Mouse (Mus musculus): ENCODE results near the gene Pnma3. TPM values are rescaled to one million over a fixed set of nuclear protein-coding genes. Genes with fewer than 3 reads are reported as not detected.

Pnma3 gene
- not detected for polyA plus RNA-seq (2017; shearing (Covaris generic))

DNA sequence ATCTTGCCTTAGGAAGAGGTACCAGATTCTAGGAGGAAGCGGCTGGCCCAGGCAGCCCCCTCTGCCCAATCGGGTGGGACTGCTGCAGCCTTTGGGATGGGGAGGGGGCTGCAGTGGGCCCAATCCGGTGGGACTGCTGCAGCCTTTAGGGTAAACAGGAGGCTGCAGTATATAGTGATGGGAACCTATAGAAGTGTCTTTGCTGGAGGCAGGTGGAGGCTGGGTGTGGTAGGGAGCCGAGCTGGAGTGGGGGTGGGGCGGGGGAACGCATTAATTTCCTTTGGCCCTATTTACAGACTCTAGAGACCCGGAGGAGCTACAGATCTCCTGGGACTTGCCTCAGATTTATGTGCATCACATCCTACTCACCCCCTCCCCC, at the start of gene Pnma3:
TSS of gene Pnma3 (plus strand) at position 373 of the 379 bp plus-strand sequence.

DNA sequence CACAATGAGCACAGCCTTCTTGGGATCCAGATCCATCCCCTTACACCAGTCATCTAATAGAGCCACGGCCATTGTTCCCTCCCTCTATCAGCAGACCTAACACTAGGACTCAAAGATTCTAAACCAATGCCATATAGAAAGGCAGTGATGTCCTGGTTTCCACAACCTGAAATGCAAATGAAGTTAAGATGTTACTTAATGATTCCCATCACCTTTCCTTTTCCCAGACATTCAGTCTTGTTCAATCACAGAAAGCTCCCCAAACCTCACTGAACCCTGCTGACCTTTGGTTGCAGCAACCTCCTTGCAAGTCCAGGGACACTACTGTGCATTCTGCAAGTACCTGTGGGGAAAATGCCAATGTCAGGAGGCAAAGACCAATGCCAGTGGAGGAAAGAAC, 27.6 kb upstream of the Pnma3 start, which contains the start of gene Pnma5:
TSS of gene Pnma5 (minus strand) at position 101 of the 400 bp plus-strand sequence.

DNA sequence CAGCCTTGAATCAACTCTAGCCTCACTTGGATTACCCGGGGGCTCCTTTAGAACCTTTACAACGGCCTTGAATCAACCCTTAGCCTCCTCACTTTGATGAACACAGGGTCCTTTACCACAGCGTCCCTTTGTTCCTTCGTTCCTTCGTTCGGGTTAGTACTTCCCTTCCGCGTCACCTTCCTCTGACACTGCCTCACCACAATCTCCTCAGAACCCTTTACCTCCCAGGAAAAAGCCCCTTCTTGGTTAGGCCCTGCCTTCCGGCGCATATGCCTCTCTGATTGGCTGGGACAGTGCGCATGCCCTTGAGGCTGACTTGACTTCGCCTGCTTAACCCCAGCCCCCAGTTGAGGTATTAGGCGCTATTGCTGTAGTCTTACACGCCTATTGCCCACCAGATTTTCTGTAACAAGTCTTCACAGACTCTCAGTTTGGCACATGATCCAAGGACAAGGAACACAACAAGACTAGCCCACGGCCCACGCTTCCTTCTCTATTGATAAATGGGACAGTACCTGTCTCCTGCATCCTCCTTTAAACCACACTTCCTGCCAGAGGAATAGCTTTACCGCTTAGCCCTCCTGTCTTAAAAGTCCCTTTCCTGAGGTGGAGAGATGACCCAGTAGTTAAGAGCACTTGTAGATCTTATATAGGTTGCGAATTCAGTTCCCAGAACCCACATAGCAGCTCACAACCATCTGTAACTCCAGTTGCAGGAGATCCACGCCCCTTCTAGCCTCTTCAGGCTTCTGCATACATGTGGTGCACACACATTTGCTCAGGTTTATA, 17.9 kb downstream of the Pnma3 start, which contains the start of gene Xlr4a:
TSS of gene Xlr4a (minus strand) at position 212 of the 789 bp plus-strand sequence.

DNA sequence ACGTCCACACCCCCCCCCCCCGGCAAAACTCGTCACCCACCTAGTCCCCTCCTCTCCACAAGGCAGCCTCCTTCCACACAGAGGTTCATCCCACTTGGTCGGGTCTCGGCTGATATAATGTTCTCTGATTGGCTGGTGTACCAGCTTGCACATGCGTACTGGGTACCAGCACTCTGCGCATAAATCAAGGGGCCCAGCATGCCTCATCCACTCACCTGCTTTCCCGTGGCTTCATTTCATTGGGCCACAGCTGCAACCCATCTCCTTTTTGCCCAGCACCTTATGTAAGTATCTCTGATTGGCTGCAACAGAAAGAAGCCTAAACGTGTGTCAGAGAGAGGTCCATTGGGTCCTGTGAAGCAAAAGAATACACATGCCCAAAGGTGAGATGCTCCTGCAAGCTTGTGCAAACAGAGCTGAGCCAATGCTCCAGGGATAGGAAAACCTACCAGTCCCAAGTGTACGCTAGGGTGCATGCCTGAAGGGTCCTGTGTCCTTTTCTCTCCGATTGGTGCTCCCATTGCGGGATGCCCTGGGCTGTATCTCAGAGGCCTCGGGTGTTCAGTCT, 32.4 kb downstream of the Pnma3 start, which contains the start of gene Xlr3a:
TSS of gene Xlr3a (minus strand) at position 155 of the 568 bp plus-strand sequence.

DNA sequence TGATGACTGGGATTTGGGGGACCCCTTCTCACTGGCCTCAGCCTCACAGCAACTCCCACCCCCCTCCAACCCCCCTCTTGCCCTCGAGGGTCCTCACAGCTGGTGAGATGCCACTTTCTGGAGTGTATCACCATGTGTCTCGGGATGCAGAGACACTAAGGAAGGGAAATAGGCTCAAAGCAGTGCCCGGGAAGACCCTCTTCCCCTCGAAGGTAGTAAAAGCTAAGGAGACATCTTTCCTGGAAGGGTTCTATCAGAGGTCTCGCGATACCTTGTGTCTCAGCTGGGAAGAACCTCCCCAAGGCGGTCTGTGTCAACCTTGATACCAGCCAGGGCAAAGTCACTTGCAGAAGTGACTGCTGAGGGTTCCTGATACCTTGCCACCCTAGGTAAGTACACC, 52.2 kb downstream of the Pnma3 start, which contains the start of gene Gm14685:
TSS of gene Gm14685 (plus strand) at position 301 of the 400 bp plus-strand sequence.

Other genes starting within 250 kb of the Pnma3 start
- gene Gabrq, start 239.6 kb upstream of the Pnma3 start, polyA plus RNA-seq (2017; shearing (Covaris generic)) = not detected
- 100 to 1,000 TPM; 115 to 118 TPM for gene Cetn2, start 146.4 kb upstream of the Pnma3 start, polyA plus RNA-seq (2017; shearing (Covaris generic))
- 10 to 100 TPM; 17.5 to 17.8 TPM for gene Nsdhl, start 146.2 kb upstream of the Pnma3 start, polyA plus RNA-seq (2017; shearing (Covaris generic))
- gene Zfp185, start 77.4 kb upstream of the Pnma3 start, polyA plus RNA-seq (2017; shearing (Covaris generic)) = under 1 TPM in 1 of 2 experiments, not detected in 1; 0.77 TPM
- under 1 TPM in 1 of 2 experiments, not detected in 1; 0.88 TPM for gene Pnma5, start 27.7 kb upstream of the Pnma3 start, polyA plus RNA-seq (2017; shearing (Covaris generic))
- 10 to 100 TPM; 77.0 to 88.6 TPM for gene Xlr4a, start 17.7 kb downstream of the Pnma3 start, polyA plus RNA-seq (2017; shearing (Covaris generic))
- gene Xlr3a, start 32.3 kb downstream of the Pnma3 start, polyA plus RNA-seq (2017; shearing (Covaris generic)) = 1 to 10 TPM; 1.8 to 3.7 TPM
- gene Gm14685, start 52.3 kb downstream of the Pnma3 start, polyA plus RNA-seq (2017; shearing (Covaris generic)) = under 1 TPM in 1 of 2 experiments, not detected in 1; 0.71 TPM
- gene Xlr5b, start 84.0 kb downstream of the Pnma3 start, polyA plus RNA-seq (2017; shearing (Covaris generic)) = not detected
- under 1 TPM in 1 of 2 experiments, not detected in 1; 0.65 TPM for gene DXBay18, start 84.7 kb downstream of the Pnma3 start, polyA plus RNA-seq (2017; shearing (Covaris generic))
- gene Spin2d, start 112.2 kb downstream of the Pnma3 start, polyA plus RNA-seq (2017; shearing (Covaris generic)) = not detected
- 10 to 100 TPM; 26.2 to 30.7 TPM for gene Xlr3b, start 127.4 kb downstream of the Pnma3 start, polyA plus RNA-seq (2017; shearing (Covaris generic))
- gene Xlr4b, start 149.5 kb downstream of the Pnma3 start, polyA plus RNA-seq (2017; shearing (Covaris generic)) = 100 to 1,000 TPM; 124 to 139 TPM
- 10 to 100 TPM; 21.8 to 26.9 TPM for gene F8a, start 163.5 kb downstream of the Pnma3 start, polyA plus RNA-seq (2017; shearing (Covaris generic))
- gene Xlr4c, start 178.3 kb downstream of the Pnma3 start, polyA plus RNA-seq (2017; shearing (Covaris generic)) = 10 to 100 TPM; 49.4 to 76.7 TPM
- not detected for gene Xlr3c, start 200.6 kb downstream of the Pnma3 start, polyA plus RNA-seq (2017; shearing (Covaris generic))
- gene Xlr5a, start 228.2 kb downstream of the Pnma3 start, polyA plus RNA-seq (2017; shearing (Covaris generic)) = under 1 TPM in 1 of 2 experiments, not detected in 1; 0.31 TPM
- under 1 TPM in 1 of 2 experiments, not detected in 1; 0.22 TPM for gene Xlr5c, start 228.2 kb downstream of the Pnma3 start, polyA plus RNA-seq (2017; shearing (Covaris generic))

All from inflammation-experienced regulatory T-cells (primary cell).